Mouse (Mus musculus): ENCODE measurements around the gene Ptpn11. TPM values are rescaled to one million over a fixed set of nuclear protein-coding genes. Genes with fewer than 3 reads are reported as not detected.

Ptpn11 gene
- polyA plus RNA-seq, 2 experiments, result 27.1 to 44.6 TPM

- WGBS, result 87% methylated on average over 13 of the region's 13 CpGs
- H3K4me3 ChIP-seq (replicated peaks; ENCODE audit: low read length), result no peak overlapping the region
- H3K36me3 ChIP-seq (ENCODE audit: control insufficient read depth, insufficient read depth, low read length), result peaks cover 78% of the 10 kb centered on the region
- H3K27ac ChIP-seq (replicated peaks; ENCODE audit: low read depth, low read length), result no peak overlapping the region
- H3K4me2 ChIP-seq (replicated peaks; ENCODE audit: low read depth, low read length, severe bottlenecking), result no peak overlapping the region
- no peak overlapping the region for H3K9ac ChIP-seq (ENCODE audit: low read depth, low read length, severe bottlenecking)
- TF ChIP-seq POLR2A (IDR thresholded peaks at IDR 0.05; ENCODE audit: borderline replicate concordance, extremely low read depth, insufficient read depth, insufficient read length), result no peak
- H3K27me3 ChIP-seq (ENCODE audit: control insufficient read depth, insufficient read depth, low read length), result no peaks in the 10 kb centered on the region
- H3K4me1 ChIP-seq (ENCODE audit: control insufficient read depth, insufficient read depth, low read length), result no peaks in the 10 kb centered on the region
- no peak for ATAC-seq (ENCODE audit: low FRiP score, low read depth)
- H3K9me3 ChIP-seq (ENCODE audit: control insufficient read depth, low read length), result no peaks in the 10 kb centered on the region
- DNase-seq (ENCODE audit: low spot score), result no peak
These were observed 46.6 kb downstream of the Ptpn11 start for GRCm38 (mm10) chr5:121144441-121145238.

DNA sequence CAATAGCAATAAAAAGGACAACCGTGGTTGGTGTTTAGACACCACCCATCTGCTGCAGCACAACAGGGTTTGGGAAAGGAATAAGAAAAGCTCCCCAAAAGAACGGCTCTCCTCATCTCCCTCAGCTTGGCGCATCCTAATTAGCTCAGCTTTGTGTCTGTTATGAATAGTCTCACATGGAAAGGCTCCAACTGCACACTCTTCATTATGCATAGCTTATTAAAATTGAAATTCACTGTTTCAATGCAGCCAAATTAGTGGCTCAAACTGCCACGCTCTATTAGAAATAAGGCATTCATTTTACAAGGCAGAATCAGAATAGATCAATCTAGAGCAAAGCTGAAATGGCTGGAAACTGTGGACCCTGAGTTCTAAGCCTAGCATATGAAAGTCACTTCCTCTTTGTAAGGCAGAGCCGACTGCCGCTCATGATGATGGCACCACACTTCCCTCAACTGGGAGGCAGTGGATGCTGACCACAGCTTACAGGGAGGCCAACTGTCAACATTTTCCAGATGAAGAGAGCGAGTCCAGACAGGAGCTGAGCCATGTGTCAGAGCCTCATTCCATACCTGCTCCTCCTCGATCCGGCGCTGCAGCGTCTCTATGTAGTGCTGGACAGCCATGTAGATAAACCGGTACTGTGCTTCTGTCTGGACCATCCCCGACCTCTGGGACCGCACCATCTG is 48.6 kb downstream of the Ptpn11 start:
- H3K4me1 ChIP-seq (ENCODE audit: control insufficient read depth, insufficient read depth, low read length), result no peaks in the 10 kb centered on the region
- no peaks in the 10 kb centered on the region for H3K27me3 ChIP-seq (ENCODE audit: control insufficient read depth, insufficient read depth, low read length)
- no peak overlapping the region for H3K9ac ChIP-seq (ENCODE audit: low read depth, low read length, severe bottlenecking)
- 92% methylated on average over 14 of the region's 14 CpGs for WGBS
- no peaks in the 10 kb centered on the region for H3K9me3 ChIP-seq (ENCODE audit: control insufficient read depth, low read length)
- H3K4me3 ChIP-seq (replicated peaks; ENCODE audit: low read length), result no peak overlapping the region
- H3K27ac ChIP-seq (replicated peaks; ENCODE audit: low read depth, low read length), result no peak overlapping the region
- ATAC-seq (ENCODE audit: low FRiP score, low read depth) (no peak), DNase-seq (ENCODE audit: low spot score) (no peak)
- peaks cover 80% of the 10 kb centered on the region for H3K36me3 ChIP-seq (ENCODE audit: control insufficient read depth, insufficient read depth, low read length)
- no peak overlapping the region for H3K4me2 ChIP-seq (replicated peaks; ENCODE audit: low read depth, low read length, severe bottlenecking)
- TF ChIP-seq POLR2A (IDR thresholded peaks at IDR 0.05; ENCODE audit: borderline replicate concordance, extremely low read depth, insufficient read depth, insufficient read length), result no peak

DNA sequence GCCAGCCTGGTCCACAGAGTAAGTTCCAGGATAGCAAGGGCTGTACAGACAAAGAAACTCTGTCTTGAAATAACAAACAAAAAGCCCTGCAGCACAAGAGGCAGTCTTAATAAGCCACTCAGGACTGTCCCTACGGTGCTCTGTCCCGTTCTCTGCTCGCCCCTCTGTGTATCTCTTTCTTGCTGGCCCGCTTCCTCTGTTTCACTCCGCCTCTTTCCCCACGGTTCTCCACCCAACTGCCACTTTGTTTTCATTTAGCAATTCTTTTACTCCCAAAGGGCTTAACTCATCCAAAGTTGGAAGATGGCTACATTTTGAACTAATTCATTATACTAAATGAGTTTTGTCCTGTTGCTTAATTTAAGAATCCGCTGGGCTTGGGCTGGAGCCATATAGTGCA is 50.9 kb downstream of the Ptpn11 start:
- TF ChIP-seq POLR2A (IDR thresholded peaks at IDR 0.05; ENCODE audit: borderline replicate concordance, extremely low read depth, insufficient read depth, insufficient read length), result no peak
- ATAC-seq (ENCODE audit: low FRiP score, low read depth), result no peak
- H3K4me1 ChIP-seq (ENCODE audit: control insufficient read depth, insufficient read depth, low read length), result no peaks in the 10 kb centered on the region

DNA sequence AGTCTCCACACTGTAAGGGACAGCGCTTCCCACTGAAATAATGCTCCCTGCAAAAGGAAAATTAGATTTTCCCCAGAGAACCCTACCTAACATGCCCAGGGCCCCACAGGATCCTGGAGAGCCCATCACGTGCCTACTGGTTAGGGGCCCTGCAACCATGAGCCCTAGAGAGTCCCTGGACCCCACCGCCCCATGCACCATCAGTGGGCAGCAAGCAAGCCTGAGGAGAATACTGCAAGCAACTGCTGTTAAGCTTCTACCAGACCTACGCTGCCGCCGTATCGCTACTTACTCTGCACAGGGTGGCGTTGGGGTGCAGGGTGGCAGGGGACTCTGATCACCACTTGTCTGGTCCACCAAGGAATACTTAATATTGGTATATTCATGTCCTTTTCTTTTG is 54.1 kb downstream of the Ptpn11 start:
- Histone ChIP-seq H3K4me2 (replicated peaks; ENCODE audit: low read depth, low read length, severe bottlenecking) (no peak overlapping the region), H3K9ac (ENCODE audit: low read depth, low read length, severe bottlenecking) (no peak overlapping the region), H3K27ac (replicated peaks; ENCODE audit: low read depth, low read length) (no peak overlapping the region), H3K36me3 (ENCODE audit: control insufficient read depth, insufficient read depth, low read length) (peaks cover 88% of the 10 kb centered on the region), H3K4me3 (replicated peaks; ENCODE audit: low read length) (no peak overlapping the region), H3K4me1 (ENCODE audit: control insufficient read depth, insufficient read depth, low read length) (no peaks in the 10 kb centered on the region), H3K27me3 (ENCODE audit: control insufficient read depth, insufficient read depth, low read length) (no peaks in the 10 kb centered on the region), H3K9me3 (ENCODE audit: control insufficient read depth, low read length) (no peaks in the 10 kb centered on the region)
- WGBS, result 98% methylated on average over 8 of the region's 8 CpGs
- DNase-seq (ENCODE audit: low spot score) (no peak), ATAC-seq (ENCODE audit: low FRiP score, low read depth) (no peak)
- no peak for TF ChIP-seq POLR2A (IDR thresholded peaks at IDR 0.05; ENCODE audit: borderline replicate concordance, extremely low read depth, insufficient read depth, insufficient read length)

More for the DNA sequence above, 50.9 kb downstream of the Ptpn11 start:
- no peak overlapping the region for H3K4me2 ChIP-seq (replicated peaks; ENCODE audit: low read depth, low read length, severe bottlenecking)
- H3K9me3 ChIP-seq (ENCODE audit: control insufficient read depth, low read length), result no peaks in the 10 kb centered on the region
- DNase-seq (ENCODE audit: low spot score), result no peak
- no peak overlapping the region for H3K27ac ChIP-seq (replicated peaks; ENCODE audit: low read depth, low read length)
- no peak overlapping the region for H3K9ac ChIP-seq (ENCODE audit: low read depth, low read length, severe bottlenecking)
- peaks cover 84% of the 10 kb centered on the region for H3K36me3 ChIP-seq (ENCODE audit: control insufficient read depth, insufficient read depth, low read length)
- H3K27me3 ChIP-seq (ENCODE audit: control insufficient read depth, insufficient read depth, low read length), result no peaks in the 10 kb centered on the region
- H3K4me3 ChIP-seq (replicated peaks; ENCODE audit: low read length), result no peak overlapping the region
- 79% methylated on average over 7 of the region's 7 CpGs for WGBS

DNA sequence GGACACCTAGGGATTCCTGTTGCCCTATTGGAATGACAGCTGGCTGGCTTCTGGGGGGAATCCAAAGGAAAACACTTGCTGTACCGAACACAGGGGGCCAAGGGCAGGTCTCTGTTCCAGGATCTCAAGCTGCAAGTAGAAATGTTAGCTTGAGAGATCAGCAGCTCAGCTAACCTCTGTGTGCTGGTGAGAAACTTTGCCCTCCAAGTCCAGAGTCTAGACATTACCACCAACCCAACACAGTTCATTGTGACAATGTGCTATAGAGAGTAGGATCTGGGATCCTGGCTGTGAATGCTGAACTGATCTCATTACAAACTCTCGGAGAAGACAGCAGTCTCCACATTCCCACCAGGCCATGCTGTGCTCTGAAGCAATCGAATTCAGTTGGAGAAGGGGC is 59.4 kb downstream of the Ptpn11 start:
- DNase-seq (ENCODE audit: low spot score), result no peak
- H3K9me3 ChIP-seq (ENCODE audit: control insufficient read depth, low read length), result no peaks in the 10 kb centered on the region
- H3K9ac ChIP-seq (ENCODE audit: low read depth, low read length, severe bottlenecking), result no peak overlapping the region
- no peaks in the 10 kb centered on the region for H3K4me1 ChIP-seq (ENCODE audit: control insufficient read depth, insufficient read depth, low read length)
- WGBS, result 75% methylated on average over 3 of the region's 3 CpGs
- ATAC-seq (ENCODE audit: low FRiP score, low read depth), result no peak
- no peaks in the 10 kb centered on the region for H3K27me3 ChIP-seq (ENCODE audit: control insufficient read depth, insufficient read depth, low read length)
- H3K4me3 ChIP-seq (replicated peaks; ENCODE audit: low read length), result no peak overlapping the region
- no peak for TF ChIP-seq POLR2A (IDR thresholded peaks at IDR 0.05; ENCODE audit: borderline replicate concordance, extremely low read depth, insufficient read depth, insufficient read length)
- no peak overlapping the region for H3K4me2 ChIP-seq (replicated peaks; ENCODE audit: low read depth, low read length, severe bottlenecking)
- no peak overlapping the region for H3K27ac ChIP-seq (replicated peaks; ENCODE audit: low read depth, low read length)
- peaks cover 57% of the 10 kb centered on the region for H3K36me3 ChIP-seq (ENCODE audit: control insufficient read depth, insufficient read depth, low read length)

Data from limb, embryonic 14.5 days (tissue).